Mouse (Mus musculus) small intestine, adult 2 months (tissue): ENCODE data around the gene Slitrk3. TPM values are rescaled to one million over a fixed set of nuclear protein-coding genes. Genes with fewer than 3 reads are reported as not detected.
"Not testable (repeated sequence)": the region's sequence is repeated elsewhere in the genome, so short reads cannot be mapped to it uniquely, and the experiment has no call there.

Source experiments
- H3K27ac ChIP-seq: fragments of 200-500 bp; 2 replicates; pipeline ENCODE4 v1.5.1; 2012; ENCODE audit warnings: low read depth, low read length, control low read depth, inconsistent platforms; ENCODE audit not compliant: insufficient read depth
- H3K27me3 ChIP-seq: fragments of 200-500 bp; 2 replicates; pipeline ENCODE4 v1.6.1; 2012; ENCODE audit warnings: mild to moderate bottlenecking, moderate library complexity, low read length, inconsistent platforms; ENCODE audit not compliant: control insufficient read depth, insufficient read depth
- H3K36me3 ChIP-seq: fragments of 200-500 bp; 2 replicates; pipeline ENCODE4 v1.6.1; 2012; ENCODE audit warnings: mild to moderate bottlenecking, low read length, control low read depth, inconsistent platforms; ENCODE audit not compliant: control insufficient read depth, insufficient read depth
- H3K4me1 ChIP-seq: fragments of 200-500 bp; 2 replicates; pipeline ENCODE4 v1.6.1; 2012; ENCODE audit warnings: low read length, inconsistent platforms, mixed read lengths; ENCODE audit not compliant: control insufficient read depth, insufficient read depth, insufficient read length
- H3K4me3 ChIP-seq: fragments of 200-500 bp; 2 replicates; pipeline ENCODE4 v1.5.1; 2012; ENCODE audit warnings: low read depth, mild to moderate bottlenecking, control low read depth, inconsistent platforms, low read length, moderate library complexity
- CTCF ChIP-seq: fragments of 200-500 bp; IDR thresholded peaks from 2 replicates; pipeline ENCODE4 v1.5.1; 2012; ENCODE audit warnings: low read depth, mild to moderate bottlenecking, control low read depth, inconsistent platforms, low read length, moderate library complexity, mixed read lengths; ENCODE audit not compliant: insufficient replicate concordance, insufficient read length; ENCODE audit errors: extremely low read depth
- POLR2A ChIP-seq: fragments of 200-500 bp; IDR thresholded peaks from 2 replicates; pipeline ENCODE4 v1.6.1; 2012; ENCODE audit warnings: low read depth, mild to moderate bottlenecking, control low read depth, inconsistent platforms, low read length, moderate library complexity
- WGBS: fragments of 180-500 bp; shearing (Covaris S2); methylation state at CpG from one replicate; pipeline ENCODE4 v1.1.7; 2018; 5-methylcytosine and 5-hydroxymethylcytosine counted together
- polyA plus RNA-seq: library from polyadenylated mRNA; depleted of rRNA; stranded (reverse); fragments of >200 nt; gene quantifications from 2 replicates; pipeline ENCODE4 v1.2.3, GENCODE M21; 2012; rRNA removed

Slitrk3 gene
- polyA plus RNA-seq, result 0.15 and 0.43 TPM in 2 replicates

GRCm38 (mm10) chr3:73057197-73057811, at the start of gene Slitrk3:
TSS of gene Slitrk3 (minus strand) at chr3:73057803.
- Histone ChIP-seq H3K4me1 (peaks cover 4% of the 10 kb centered on the region), H3K27ac (no peak within 1 kb of the TSS), H3K27me3 (peaks cover 19% of the 10 kb centered on the region), H3K4me3 (peak within 1 kb of the TSS; percentile 46), H3K36me3 (no peaks in the 10 kb centered on the region)
- 2% methylated on average over 43 of the region's 44 CpGs for WGBS
- TF ChIP-seq POLR2A (no peak), CTCF (no peak)

- not testable (repeated sequence) for H3K36me3 ChIP-seq, H3K27me3 ChIP-seq, H3K4me1 ChIP-seq, H3K4me3 ChIP-seq, H3K27ac ChIP-seq
- 93% methylated on average over 2 of the region's 2 CpGs for WGBS
Observed at GRCm38 (mm10) chr3:73094445-73094844, 36.8 kb upstream of the Slitrk3 start.

GRCm38 (mm10) chr3:73084620-73085019, 27.0 kb upstream of the Slitrk3 start:
- Histone ChIP-seq H3K4me1 (no peaks in the 10 kb centered on the region), H3K27me3 (no peaks in the 10 kb centered on the region), H3K4me3 (no peak overlapping the region), H3K27ac (no peak overlapping the region), H3K36me3 (no peaks in the 10 kb centered on the region)
- WGBS, result 60% methylated on average over 5 of the region's 5 CpGs
- TF ChIP-seq CTCF (no peak), POLR2A (no peak)

- Histone ChIP-seq H3K36me3 (no peaks in the 10 kb centered on the region), H3K27me3 (no peaks in the 10 kb centered on the region), H3K4me3 (peak overlapping the region; percentile 40), H3K27ac (no peak overlapping the region), H3K4me1 (no peaks in the 10 kb centered on the region)
- TF ChIP-seq POLR2A (no peak), CTCF (peak; percentile 68; the same call in 1 of the 2 replicates)
- WGBS, result 11% methylated on average over 20 of the region's 20 CpGs
Observed at GRCm38 (mm10) chr3:73065823-73066755, 8.5 kb upstream of the Slitrk3 start.

- WGBS, result 20% methylated on average over 4 of the region's 4 CpGs
- Histone ChIP-seq H3K27me3 (peaks cover 19% of the 10 kb centered on the region), H3K4me3 (no peak overlapping the region), H3K36me3 (no peaks in the 10 kb centered on the region), H3K4me1 (peaks cover 4% of the 10 kb centered on the region), H3K27ac (no peak overlapping the region)
- TF ChIP-seq CTCF, result no peak
- TF ChIP-seq POLR2A, result no peak
Observed at GRCm38 (mm10) chr3:73058190-73058589, 587 bp upstream of the Slitrk3 start.

GRCm38 (mm10) chr3:73056492-73057196, 959 bp downstream of the Slitrk3 start:
- Histone ChIP-seq H3K4me3 (peak overlapping the region; percentile 46), H3K27me3 (peaks cover 19% of the 10 kb centered on the region), H3K4me1 (peaks cover 4% of the 10 kb centered on the region), H3K27ac (no peak overlapping the region), H3K36me3 (no peaks in the 10 kb centered on the region)
- WGBS, result 4% methylated on average over 32 of the region's 32 CpGs
- TF ChIP-seq POLR2A, result no peak
- no peak for TF ChIP-seq CTCF

GRCm38 (mm10) chr3:73056044-73056438, 1.6 kb downstream of the Slitrk3 start:
- Histone ChIP-seq H3K4me1 (peaks cover 4% of the 10 kb centered on the region), H3K36me3 (no peaks in the 10 kb centered on the region), H3K4me3 (no peak overlapping the region), H3K27ac (no peak overlapping the region), H3K27me3 (peaks cover 19% of the 10 kb centered on the region)
- TF ChIP-seq POLR2A, result no peak
- TF ChIP-seq CTCF, result no peak
- WGBS, result 50% methylated on average over 5 of the region's 5 CpGs
